Mouse (Mus musculus): Measurements from ENCODE around the gene Flt1. TPM values are rescaled to one million over a fixed set of nuclear protein-coding genes. Genes with fewer than 3 reads are reported as not detected.

Flt1 gene
- polyA plus RNA-seq, 1 experiment from 2014 or later, result 5.8 TPM

- ATAC-seq, result no peak
- peaks cover 61% of the 10 kb centered on the region for H3K27me3 ChIP-seq (replicated peaks; ENCODE audit: control insufficient read depth, insufficient read depth, low read length)
- 0 out of 2 replicates have a peak, but pooled peaks cover 3% of the 10 kb centered on the region for H3K4me1 ChIP-seq (replicated peaks; ENCODE audit: control insufficient read depth, insufficient read depth, low read length)
- H3K9ac ChIP-seq (ENCODE audit: low read depth, low read length), result no peak overlapping the region
- TF ChIP-seq CTCF (IDR thresholded peaks at IDR 0.05; ENCODE audit: low read depth), result no peak
- no peak overlapping the region for H3K27ac ChIP-seq (ENCODE audit: low read depth, low read length)
- peak overlapping the region; percentile 65; the same call in 1 of the 2 replicates for H3K4me2 ChIP-seq (replicated peaks; ENCODE audit: low read depth)
- H3K9me3 ChIP-seq (ENCODE audit: control insufficient read depth), result no peaks in the 10 kb centered on the region
- H3K4me3 ChIP-seq (ENCODE audit: low read depth, low read length), result peak overlapping the region; percentile 44; the same call in 1 of the 2 replicates
- H3K36me3 ChIP-seq (ENCODE audit: control insufficient read depth, insufficient read depth), result no peaks in the 10 kb centered on the region
- 2% methylated on average over 18 of the region's 18 CpGs for WGBS
These were observed 1.0 kb upstream of the Flt1 start for GRCm38 (mm10) chr5:147726701-147727393.

- Histone ChIP-seq H3K9ac (ENCODE audit: low read depth, low read length) (0 out of 2 replicates have a peak overlapping the region, but pooled peaks have one; percentile 8), H3K36me3 (ENCODE audit: control insufficient read depth, insufficient read depth) (no peaks in the 10 kb centered on the region), H3K4me1 (replicated peaks; ENCODE audit: control insufficient read depth, insufficient read depth, low read length) (0 out of 2 replicates have a peak, but pooled peaks cover 3% of the 10 kb centered on the region), H3K27me3 (replicated peaks; ENCODE audit: control insufficient read depth, insufficient read depth, low read length) (peaks cover 66% of the 10 kb centered on the region), H3K9me3 (ENCODE audit: control insufficient read depth) (no peaks in the 10 kb centered on the region), H3K4me2 (replicated peaks; ENCODE audit: low read depth) (peak overlapping the region; percentile 65), H3K27ac (ENCODE audit: low read depth, low read length) (peak overlapping the region; percentile 21), H3K4me3 (ENCODE audit: low read depth, low read length) (peak overlapping the region; percentile 44)
- peak; percentile 36; the same call in 1 of the 2 replicates for ATAC-seq
- under 1% methylated on average over 66 of the region's 69 CpGs for whole genome bisulfite sequencing
- no peak for TF ChIP-seq CTCF (IDR thresholded peaks at IDR 0.05; ENCODE audit: low read depth)
These were observed 623 bp downstream of the Flt1 start for GRCm38 (mm10) chr5:147724945-147725830.

DNA sequence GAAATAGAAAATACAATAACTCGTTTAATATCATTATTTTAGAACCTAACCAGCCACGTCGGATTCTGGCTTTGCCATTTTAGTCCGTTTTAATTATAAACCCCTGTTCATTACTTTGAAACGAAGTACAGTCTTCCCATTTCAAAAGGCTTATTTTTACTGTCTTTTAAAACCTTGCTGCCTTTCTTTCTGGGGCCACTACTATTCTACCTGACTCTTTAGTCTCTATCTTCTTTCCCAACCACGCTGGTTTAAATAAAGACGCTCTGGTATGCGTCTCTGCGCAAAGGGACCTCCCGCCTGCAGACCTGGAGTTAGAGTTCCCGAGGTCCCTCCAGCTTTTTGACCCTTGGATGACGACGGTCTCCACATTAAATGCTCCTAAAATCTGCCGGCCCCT, 1.4 kb downstream of the Flt1 start:
- no peak for ATAC-seq
- Histone ChIP-seq H3K4me3 (ENCODE audit: low read depth, low read length) (peak overlapping the region; percentile 44; the same call in 1 of the 2 replicates), H3K27me3 (replicated peaks; ENCODE audit: control insufficient read depth, insufficient read depth, low read length) (peaks cover 66% of the 10 kb centered on the region), H3K27ac (ENCODE audit: low read depth, low read length) (no peak overlapping the region), H3K9me3 (ENCODE audit: control insufficient read depth) (no peaks in the 10 kb centered on the region), H3K9ac (ENCODE audit: low read depth, low read length) (no peak overlapping the region), H3K36me3 (ENCODE audit: control insufficient read depth, insufficient read depth) (no peaks in the 10 kb centered on the region), H3K4me2 (replicated peaks; ENCODE audit: low read depth) (no peak overlapping the region), H3K4me1 (replicated peaks; ENCODE audit: control insufficient read depth, insufficient read depth, low read length) (0 out of 2 replicates have a peak, but pooled peaks cover 3% of the 10 kb centered on the region)
- 3% methylated on average over 14 of the region's 14 CpGs for WGBS
- no peak for TF ChIP-seq CTCF (IDR thresholded peaks at IDR 0.05; ENCODE audit: low read depth)

DNA sequence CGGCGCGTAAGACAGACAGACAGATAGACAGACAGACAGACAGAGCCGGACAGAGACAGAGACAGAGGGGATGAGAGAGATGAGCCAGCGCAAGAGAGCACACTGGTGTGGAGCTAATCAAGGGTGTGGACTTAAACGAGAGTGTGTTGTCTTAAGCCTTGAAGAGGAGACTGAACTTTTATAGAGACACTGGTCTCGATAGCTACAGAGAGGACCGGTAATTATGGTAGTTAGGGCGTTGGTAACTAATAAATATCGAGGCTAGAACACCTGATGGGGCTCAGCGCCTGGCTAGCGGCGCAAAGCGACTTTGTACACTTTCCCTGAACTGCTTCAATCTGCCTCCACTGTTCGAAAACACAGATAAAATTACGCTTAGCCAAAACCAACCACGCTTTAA, 2.0 kb downstream of the Flt1 start:
- H3K36me3 ChIP-seq (ENCODE audit: control insufficient read depth, insufficient read depth), result no peaks in the 10 kb centered on the region
- no peak for ATAC-seq
- H3K9me3 ChIP-seq (ENCODE audit: control insufficient read depth), result no peaks in the 10 kb centered on the region
- H3K4me1 ChIP-seq (replicated peaks; ENCODE audit: control insufficient read depth, insufficient read depth, low read length), result 0 out of 2 replicates have a peak, but pooled peaks cover 3% of the 10 kb centered on the region
- H3K4me3 ChIP-seq (ENCODE audit: low read depth, low read length), result peak overlapping the region; percentile 44
- TF ChIP-seq CTCF (IDR thresholded peaks at IDR 0.05; ENCODE audit: low read depth), result no peak
- no peak overlapping the region for H3K4me2 ChIP-seq (replicated peaks; ENCODE audit: low read depth)
- 7% methylated on average over 17 of the region's 17 CpGs for WGBS
- H3K9ac ChIP-seq (ENCODE audit: low read depth, low read length), result no peak overlapping the region
- peaks cover 66% of the 10 kb centered on the region for H3K27me3 ChIP-seq (replicated peaks; ENCODE audit: control insufficient read depth, insufficient read depth, low read length)
- no peak overlapping the region for H3K27ac ChIP-seq (ENCODE audit: low read depth, low read length)

DNA sequence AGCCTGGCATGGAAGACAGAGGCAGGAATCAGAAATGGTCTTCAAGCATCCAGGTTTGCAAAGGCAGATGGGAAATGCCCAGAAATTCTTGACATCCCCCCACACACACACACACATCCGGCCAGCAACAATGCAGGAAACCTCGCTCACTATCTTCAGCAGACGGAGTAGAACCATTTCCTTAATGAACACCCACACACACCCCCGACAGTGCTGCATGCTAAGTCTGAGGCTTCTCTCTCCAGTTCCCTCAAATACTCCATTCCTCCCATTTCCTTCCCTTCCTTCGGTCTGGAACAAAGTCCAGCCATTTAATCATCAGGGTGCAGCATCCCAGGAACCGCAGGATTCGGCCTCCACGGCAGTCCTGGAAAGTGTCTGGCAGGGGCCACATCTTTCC, 4.4 kb downstream of the Flt1 start:
- H3K9me3 ChIP-seq (ENCODE audit: control insufficient read depth), result no peaks in the 10 kb centered on the region
- 0 out of 2 replicates have a peak, but pooled peaks cover 3% of the 10 kb centered on the region for H3K4me1 ChIP-seq (replicated peaks; ENCODE audit: control insufficient read depth, insufficient read depth, low read length)
- no peak for ATAC-seq
- H3K27me3 ChIP-seq (replicated peaks; ENCODE audit: control insufficient read depth, insufficient read depth, low read length), result peaks cover 47% of the 10 kb centered on the region
- 33% methylated on average over 8 of the region's 8 CpGs for WGBS
- H3K27ac ChIP-seq (ENCODE audit: low read depth, low read length), result no peak overlapping the region
- no peak for TF ChIP-seq CTCF (IDR thresholded peaks at IDR 0.05; ENCODE audit: low read depth)
- no peak overlapping the region for H3K4me3 ChIP-seq (ENCODE audit: low read depth, low read length)
- H3K36me3 ChIP-seq (ENCODE audit: control insufficient read depth, insufficient read depth), result no peaks in the 10 kb centered on the region
- no peak overlapping the region for H3K4me2 ChIP-seq (replicated peaks; ENCODE audit: low read depth)
- H3K9ac ChIP-seq (ENCODE audit: low read depth, low read length), result no peak overlapping the region

GRCm38 (mm10) chr5:147718335-147718734, 7.5 kb downstream of the Flt1 start:
- H3K4me2 ChIP-seq (replicated peaks; ENCODE audit: low read depth), result no peak overlapping the region
- WGBS, result 78% methylated on average over 7 of the region's 7 CpGs
- no peak overlapping the region for H3K9ac ChIP-seq (ENCODE audit: low read depth, low read length)
- no peaks in the 10 kb centered on the region for H3K9me3 ChIP-seq (ENCODE audit: control insufficient read depth)
- no peak for TF ChIP-seq CTCF (IDR thresholded peaks at IDR 0.05; ENCODE audit: low read depth)
- no peaks in the 10 kb centered on the region for H3K36me3 ChIP-seq (ENCODE audit: control insufficient read depth, insufficient read depth)
- no peak overlapping the region for H3K4me3 ChIP-seq (ENCODE audit: low read depth, low read length)
- no peaks in the 10 kb centered on the region for H3K4me1 ChIP-seq (replicated peaks; ENCODE audit: control insufficient read depth, insufficient read depth, low read length)
- H3K27ac ChIP-seq (ENCODE audit: low read depth, low read length), result no peak overlapping the region
- ATAC-seq, result no peak
- peaks cover 16% of the 10 kb centered on the region for H3K27me3 ChIP-seq (replicated peaks; ENCODE audit: control insufficient read depth, insufficient read depth, low read length)
